Mouse (Mus musculus): ENCODE data around the gene Gm10424.
"Not testable (repeated sequence)": the region's sequence is repeated elsewhere in the genome, so short reads cannot be mapped to it uniquely, and the experiment has no call there.

The Gm10424 gene

DNA sequence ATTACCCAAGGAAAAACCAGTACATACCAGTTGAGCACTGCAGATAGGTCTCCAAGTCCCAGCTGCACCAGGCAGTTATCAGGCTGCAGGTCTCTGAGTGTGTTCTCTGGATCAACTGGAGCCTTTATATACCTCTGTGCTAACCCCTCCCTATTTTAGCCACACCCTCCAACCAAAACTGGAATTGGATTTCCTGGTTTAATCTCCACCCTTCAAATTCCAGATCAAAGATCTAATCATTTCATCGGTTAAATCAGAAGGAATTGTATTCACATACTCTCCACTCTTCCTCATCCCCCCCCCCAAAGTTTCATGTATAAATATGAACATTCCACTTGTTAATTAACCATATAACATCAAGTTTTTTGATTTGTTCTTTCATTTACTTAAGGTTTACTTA, at the start of gene Gm10424:
Gene Gm10424 (minus strand): TSS at position 101 of the 400 bp plus-strand sequence.
- not testable (repeated sequence) for DNase-seq (ENCODE audit: low read depth)

DNA sequence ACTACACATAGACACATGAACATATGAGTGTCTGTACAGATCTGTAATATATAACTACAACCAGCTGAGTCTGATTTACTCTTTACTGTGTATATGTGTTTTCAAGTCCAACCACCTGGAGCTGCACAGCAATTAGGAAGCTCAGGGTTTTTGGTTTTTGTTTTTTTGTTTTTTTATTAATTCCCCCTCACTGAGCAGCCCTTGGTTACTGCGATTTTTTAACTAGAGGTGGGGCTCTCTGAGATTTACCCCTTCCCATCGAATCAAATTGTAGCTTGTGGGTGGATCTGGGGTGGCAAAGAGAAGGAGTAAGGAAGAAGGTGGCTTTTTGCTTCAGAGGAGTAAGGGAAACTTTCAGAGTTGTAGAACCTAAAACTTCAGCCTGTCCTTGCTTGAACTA, 33.0 kb upstream of the Gm10424 start, which contains the start of gene Gm3259:
Gene Gm3259 (plus strand): TSS at position 301 of the 400 bp plus-strand sequence.
- not testable (repeated sequence) for DNase-seq (ENCODE audit: low read depth)
